Mouse (Mus musculus): ENCODE measurements around the gene Zfpm1. TPM values are rescaled to one million over a fixed set of nuclear protein-coding genes. Genes with fewer than 3 reads are reported as not detected.

Gene Zfpm1
- polyA plus RNA-seq, 1 experiment: 20.7 TPM

GRCm38 (mm10) chr8:122316402-122316801 is 34.5 kb downstream of the Zfpm1 start:
- H3K4me3 ChIP-seq (ENCODE audit: insufficient read depth, poor library complexity, severe bottlenecking): no peak overlapping the region
- H3K27me3 ChIP-seq (ENCODE audit: control insufficient read depth, insufficient read depth, insufficient read length): no peaks in the 10 kb centered on the region
- TF ChIP-seq MYOG (IDR thresholded peaks at IDR 0.05; ENCODE audit: control insufficient read depth, extremely low read depth, insufficient read length): no peak
- TF ChIP-seq FOSL1 (IDR thresholded peaks at IDR 0.05; ENCODE audit: insufficient read depth, low read length, poor library complexity, severe bottlenecking): no peak
- no peak for TF ChIP-seq MAX (IDR thresholded peaks at IDR 0.05)
- TF ChIP-seq MYOD1 (IDR thresholded peaks at IDR 0.05; ENCODE audit: control insufficient read depth, insufficient read length, low read depth): no peak
- TF ChIP-seq CTCF (IDR thresholded peaks at IDR 0.05; ENCODE audit: control insufficient read depth, insufficient read depth, insufficient read length): no peak
- TF ChIP-seq CEBPB (IDR thresholded peaks at IDR 0.05; ENCODE audit: low read depth): no peak
- no peak for TF ChIP-seq USF1 (IDR thresholded peaks at IDR 0.05; ENCODE audit: low read depth)
- H3K36me3 ChIP-seq (ENCODE audit: control insufficient read depth, insufficient read depth): no peaks in the 10 kb centered on the region
- no peaks in the 10 kb centered on the region for H3K79me2 ChIP-seq (ENCODE audit: control insufficient read depth, insufficient read depth)
- no peaks in the 10 kb centered on the region for H3K79me3 ChIP-seq (ENCODE audit: low read depth)
- no peak overlapping the region for H3ac ChIP-seq (ENCODE audit: control insufficient read depth, insufficient read length, low read depth)

DNA sequence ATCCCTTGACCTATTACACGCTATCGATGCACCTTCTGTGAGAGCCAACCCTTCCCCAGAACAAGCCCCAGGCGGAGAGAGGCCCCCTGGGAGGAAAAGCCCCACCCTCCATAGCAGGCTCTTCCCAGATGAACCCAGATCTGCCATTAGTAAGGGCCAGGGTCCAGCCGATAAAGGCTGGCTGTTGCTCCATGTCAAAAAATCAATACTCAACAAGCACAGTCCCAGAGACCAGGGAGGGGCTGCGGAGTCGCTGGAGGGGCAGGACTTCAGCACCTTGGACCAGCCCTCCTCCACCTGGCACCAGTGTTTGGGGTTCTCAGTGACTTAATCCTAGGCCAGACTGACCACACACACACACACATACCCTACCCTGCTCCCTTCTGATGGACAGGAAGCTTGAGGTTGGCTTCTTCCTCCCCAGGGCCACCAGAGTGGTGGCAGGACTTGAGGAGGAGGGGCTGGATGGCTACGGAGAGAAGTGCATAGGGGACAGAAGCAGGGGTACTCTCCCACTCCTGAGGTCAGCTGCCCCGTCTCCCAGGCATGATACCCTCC is 36.1 kb downstream of the Zfpm1 start:
- TF ChIP-seq MYOD1 (IDR thresholded peaks at IDR 0.05; ENCODE audit: control insufficient read depth, insufficient read length, low read depth): no peak
- no peak for TF ChIP-seq CTCF (IDR thresholded peaks at IDR 0.05; ENCODE audit: control insufficient read depth, insufficient read depth, insufficient read length)
- no peak for TF ChIP-seq USF1 (IDR thresholded peaks at IDR 0.05; ENCODE audit: low read depth)
- no peak for TF ChIP-seq CEBPB (IDR thresholded peaks at IDR 0.05; ENCODE audit: low read depth)
- TF ChIP-seq MAX (IDR thresholded peaks at IDR 0.05): no peak
- no peak for TF ChIP-seq FOSL1 (IDR thresholded peaks at IDR 0.05; ENCODE audit: insufficient read depth, low read length, poor library complexity, severe bottlenecking)
- TF ChIP-seq MYOG (IDR thresholded peaks at IDR 0.05; ENCODE audit: control insufficient read depth, extremely low read depth, insufficient read length): no peak
- no peak overlapping the region for H3K4me3 ChIP-seq (ENCODE audit: insufficient read depth, poor library complexity, severe bottlenecking)

GRCm38 (mm10) chr8:122319045-122319707 is 37.2 kb downstream of the Zfpm1 start:
- no peaks in the 10 kb centered on the region for H3K36me3 ChIP-seq (ENCODE audit: control insufficient read depth, insufficient read depth)
- no peaks in the 10 kb centered on the region for H3K27me3 ChIP-seq (ENCODE audit: control insufficient read depth, insufficient read depth, insufficient read length)
- H3ac ChIP-seq (ENCODE audit: control insufficient read depth, insufficient read length, low read depth): no peak overlapping the region
- no peaks in the 10 kb centered on the region for H3K79me2 ChIP-seq (ENCODE audit: control insufficient read depth, insufficient read depth)
- no peaks in the 10 kb centered on the region for H3K79me3 ChIP-seq (ENCODE audit: low read depth)
- H3K4me3 ChIP-seq (ENCODE audit: insufficient read depth, poor library complexity, severe bottlenecking): no peak overlapping the region
- TF ChIP-seq USF1 (IDR thresholded peaks at IDR 0.05; ENCODE audit: low read depth): no peak
- no peak for TF ChIP-seq MAX (IDR thresholded peaks at IDR 0.05)
- TF ChIP-seq MYOG (IDR thresholded peaks at IDR 0.05; ENCODE audit: control insufficient read depth, extremely low read depth, insufficient read length): no peak
- no peak for TF ChIP-seq FOSL1 (IDR thresholded peaks at IDR 0.05; ENCODE audit: insufficient read depth, low read length, poor library complexity, severe bottlenecking)
- TF ChIP-seq MYOD1 (IDR thresholded peaks at IDR 0.05; ENCODE audit: control insufficient read depth, insufficient read length, low read depth): no peak
- TF ChIP-seq CTCF (IDR thresholded peaks at IDR 0.05; ENCODE audit: control insufficient read depth, insufficient read depth, insufficient read length): no peak
- no peak for TF ChIP-seq CEBPB (IDR thresholded peaks at IDR 0.05; ENCODE audit: low read depth)

More for the DNA sequence above, 36.1 kb downstream of the Zfpm1 start:
- no peaks in the 10 kb centered on the region for H3K27me3 ChIP-seq (ENCODE audit: control insufficient read depth, insufficient read depth, insufficient read length)
- no peaks in the 10 kb centered on the region for H3K36me3 ChIP-seq (ENCODE audit: control insufficient read depth, insufficient read depth)
- no peaks in the 10 kb centered on the region for H3K79me2 ChIP-seq (ENCODE audit: control insufficient read depth, insufficient read depth)
- H3K79me3 ChIP-seq (ENCODE audit: low read depth): no peaks in the 10 kb centered on the region
- H3ac ChIP-seq (ENCODE audit: control insufficient read depth, insufficient read length, low read depth): no peak overlapping the region

DNA sequence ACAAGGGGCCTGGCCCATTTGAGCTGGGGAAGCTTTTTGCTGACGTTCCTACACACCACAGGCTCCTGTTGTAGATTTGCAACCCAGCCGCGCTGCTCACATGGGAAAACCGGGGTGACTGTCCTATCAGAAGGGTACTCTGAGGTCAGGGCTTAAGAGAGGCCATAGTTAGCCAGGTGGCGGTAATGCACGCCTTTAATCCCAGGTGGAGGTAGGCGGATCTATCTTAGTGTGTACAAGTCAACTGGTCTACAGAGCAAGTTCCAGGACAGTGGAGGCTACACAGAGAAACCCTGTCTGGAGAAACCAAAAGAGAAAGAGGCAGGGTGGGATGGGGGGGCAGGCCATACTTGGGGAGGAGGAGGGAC is 37.8 kb downstream of the Zfpm1 start:
- no peaks in the 10 kb centered on the region for H3K79me2 ChIP-seq (ENCODE audit: control insufficient read depth, insufficient read depth)
- no peak for TF ChIP-seq CEBPB (IDR thresholded peaks at IDR 0.05; ENCODE audit: low read depth)
- no peak for TF ChIP-seq MYOD1 (IDR thresholded peaks at IDR 0.05; ENCODE audit: control insufficient read depth, insufficient read length, low read depth)
- TF ChIP-seq MAX (IDR thresholded peaks at IDR 0.05): no peak
- no peak for TF ChIP-seq FOSL1 (IDR thresholded peaks at IDR 0.05; ENCODE audit: insufficient read depth, low read length, poor library complexity, severe bottlenecking)
- no peak for TF ChIP-seq USF1 (IDR thresholded peaks at IDR 0.05; ENCODE audit: low read depth)
- no peak for TF ChIP-seq CTCF (IDR thresholded peaks at IDR 0.05; ENCODE audit: control insufficient read depth, insufficient read depth, insufficient read length)
- TF ChIP-seq MYOG (IDR thresholded peaks at IDR 0.05; ENCODE audit: control insufficient read depth, extremely low read depth, insufficient read length): no peak
- H3K4me3 ChIP-seq (ENCODE audit: insufficient read depth, poor library complexity, severe bottlenecking): no peak overlapping the region
- H3K27me3 ChIP-seq (ENCODE audit: control insufficient read depth, insufficient read depth, insufficient read length): no peaks in the 10 kb centered on the region
- no peaks in the 10 kb centered on the region for H3K79me3 ChIP-seq (ENCODE audit: low read depth)
- H3K36me3 ChIP-seq (ENCODE audit: control insufficient read depth, insufficient read depth): peaks cover 2% of the 10 kb centered on the region
- H3ac ChIP-seq (ENCODE audit: control insufficient read depth, insufficient read length, low read depth): no peak overlapping the region

DNA sequence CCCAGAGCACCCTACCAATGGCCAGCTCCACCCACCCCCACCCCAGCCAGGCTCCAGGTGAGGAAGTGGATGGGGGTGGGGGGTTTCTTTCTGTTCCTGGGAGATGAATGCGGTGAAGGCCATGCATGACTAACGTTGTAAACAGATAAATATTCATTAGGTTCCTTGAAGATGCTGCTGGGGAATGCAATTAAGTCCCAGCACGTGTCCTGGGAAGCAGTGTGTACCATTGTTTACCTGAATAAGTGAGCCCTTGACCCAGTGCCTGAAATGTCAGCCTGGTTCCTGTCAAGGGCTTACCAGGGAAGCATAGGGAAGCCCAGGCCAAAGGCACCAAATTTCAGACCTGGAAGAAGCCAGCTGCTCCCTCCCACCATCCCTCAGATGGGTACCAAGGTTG is 38.6 kb downstream of the Zfpm1 start:
- no peaks in the 10 kb centered on the region for H3K79me3 ChIP-seq (ENCODE audit: low read depth)
- no peak overlapping the region for H3ac ChIP-seq (ENCODE audit: control insufficient read depth, insufficient read length, low read depth)
- H3K79me2 ChIP-seq (ENCODE audit: control insufficient read depth, insufficient read depth): no peaks in the 10 kb centered on the region
- H3K4me3 ChIP-seq (ENCODE audit: insufficient read depth, poor library complexity, severe bottlenecking): no peak overlapping the region
- TF ChIP-seq MYOD1 (IDR thresholded peaks at IDR 0.05; ENCODE audit: control insufficient read depth, insufficient read length, low read depth) (no peak), MYOG (IDR thresholded peaks at IDR 0.05; ENCODE audit: control insufficient read depth, extremely low read depth, insufficient read length) (no peak), FOSL1 (IDR thresholded peaks at IDR 0.05; ENCODE audit: insufficient read depth, low read length, poor library complexity, severe bottlenecking) (no peak), USF1 (IDR thresholded peaks at IDR 0.05; ENCODE audit: low read depth) (no peak), MAX (IDR thresholded peaks at IDR 0.05) (no peak), CTCF (IDR thresholded peaks at IDR 0.05; ENCODE audit: control insufficient read depth, insufficient read depth, insufficient read length) (no peak), CEBPB (IDR thresholded peaks at IDR 0.05; ENCODE audit: low read depth) (no peak)
- peaks cover 3% of the 10 kb centered on the region for H3K36me3 ChIP-seq (ENCODE audit: control insufficient read depth, insufficient read depth)
- no peaks in the 10 kb centered on the region for H3K27me3 ChIP-seq (ENCODE audit: control insufficient read depth, insufficient read depth, insufficient read length)

All from C2C12 (cell line).